In the genomic region with DNA sequence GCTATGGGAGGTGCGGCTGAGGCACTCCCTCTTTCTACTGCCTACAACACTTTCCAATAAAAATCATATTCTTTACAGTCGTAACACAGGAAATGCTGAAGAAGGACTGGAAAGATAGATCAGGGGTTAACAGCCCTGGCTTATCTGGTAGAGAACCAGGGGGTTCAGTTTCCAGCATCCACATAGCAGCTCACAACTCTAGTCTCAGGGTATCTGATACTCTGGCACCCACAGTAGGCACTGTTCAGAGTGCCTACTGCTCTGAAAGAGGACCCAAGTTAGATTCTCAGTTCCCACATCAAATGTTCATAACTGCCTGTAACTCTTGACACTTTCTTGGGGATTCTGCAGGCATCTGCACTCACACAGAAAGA, we compare ENCODE assay signal across 8 mouse cellular contexts. TPM values are rescaled to one million over a fixed set of nuclear protein-coding genes. Genes with fewer than 3 reads are reported as not detected.
DNase-seq lines count a peak whose midpoint lies in the region; ATAC-seq and TF ChIP-seq lines count a peak whose summit lies in the region.

No protein-coding gene starts in this region.

- peaks cover 5% of the 10 kb centered on the region; the same call in 1 of the 2 replicates for H3K4me1 ChIP-seq in testis, adult 2 months (ENCODE audit: control insufficient read depth, insufficient read depth, low read length)
- peaks cover 15 to 31% of the 10 kb centered on the region in 2 experiments for H3K4me1 ChIP-seq in liver, embryonic 14.5 days (replicated peaks; ENCODE audit: control insufficient read depth in 2 of 2, insufficient read depth in 2 of 2, low read length in 1 of 2)

- no peak for TF ChIP-seq CTCF in testis, adult 2 months (IDR thresholded peaks at IDR 0.05; ENCODE audit: control insufficient read depth, insufficient read depth, insufficient replicate concordance, low read depth, low read length)
- no peak for TF ChIP-seq CTCF in liver, embryonic 14.5 days (IDR thresholded peaks at IDR 0.05; ENCODE audit: low read depth)

- TF ChIP-seq EP300 in liver, embryonic 14.5 days (IDR thresholded peaks at IDR 0.05; ENCODE audit: low read depth): no peak

- no peak for TF ChIP-seq POLR2A in testis, adult 2 months (IDR thresholded peaks at IDR 0.05; ENCODE audit: control insufficient read depth, low read depth, low read length)

- peak overlapping the region; percentile 43; the same call in 1 of the 2 replicates for H3K9ac ChIP-seq in liver, embryonic 14.5 days (replicated peaks)

- peak overlapping the region; percentile 91 for H3K27ac ChIP-seq in testis, adult 2 months (ENCODE audit: control insufficient read depth, insufficient read depth, low read depth, low read length)
- peak overlapping the region; percentile 36 for H3K27ac ChIP-seq in liver, embryonic 14.5 days

- no peak for DNase-seq in cerebellum, postnatal 25 days
- DNase-seq in testis, postnatal 10 days (ENCODE audit: low spot score): no peak
- no peak for DNase-seq in liver, embryonic 14.5 days (ENCODE audit: low read depth in 3 of 3, low spot score in 3 of 3)
- peak; percentile 19 for DNase-seq in testis, postnatal 14 days (ENCODE audit: low spot score)
- no peak for DNase-seq in thymus, postnatal 25 days
- no peak for DNase-seq in thymus, postnatal 10 days (ENCODE audit: low spot score in 2 of 2)

- peak; percentile 34; the same call in 1 of the 2 replicates for ATAC-seq in cerebellum, adult (ENCODE audit: insufficient number of reproducible peaks, low FRiP score, low TSS enrichment)
- ATAC-seq in liver, embryonic 14.5 days (ENCODE audit: insufficient read depth): peak; percentile 40

- peak overlapping the region; percentile 97 for H3K4me2 ChIP-seq in liver, embryonic 14.5 days (ENCODE audit: low read depth)

- no peaks in the 10 kb centered on the region; the same call in 1 of the 2 replicates for H3K36me3 ChIP-seq in testis, adult 2 months (ENCODE audit: control insufficient read depth, insufficient read depth, low read length)
- H3K36me3 ChIP-seq in liver, embryonic 14.5 days (replicated peaks; ENCODE audit: control insufficient read depth, insufficient read depth, low read depth): peaks cover 2% of the 10 kb centered on the region; the same call in 1 of the 2 replicates

- no peaks in the 10 kb centered on the region for H3K27me3 ChIP-seq in testis, adult 2 months (ENCODE audit: control insufficient read depth, insufficient read depth, low read length)
- no peaks in the 10 kb centered on the region for H3K27me3 ChIP-seq in liver, embryonic 14.5 days (ENCODE audit: control insufficient read depth, insufficient read depth, low read length)

- H3K4me3 ChIP-seq in testis, adult 2 months (ENCODE audit: control insufficient read depth, low read depth, low read length): peak overlapping the region; percentile 98
- peak overlapping the region; percentile 61 to 81 for H3K4me3 ChIP-seq in liver, embryonic 14.5 days (ENCODE audit: insufficient read depth in 1 of 2, low read depth in 2 of 2, low read length in 2 of 2)

- no peaks in the 10 kb centered on the region for H3K9me3 ChIP-seq in liver, embryonic 14.5 days (ENCODE audit: control insufficient read depth, low read length)

- WGBS in liver, embryonic 14.5 days (ENCODE audit: insufficient replicate concordance): 0% methylated on average over 2 of the region's 2 CpGs

RNA-seq across cellular contexts. Expression of gene Aaed1, which starts 0.4 kb away (rescaled TPM):
- polyA plus RNA-seq in testis, adult 2 months (2012; rRNA removed): 10.3 and 15.6 TPM in 2 replicates
- 4.3 and 7.0 TPM in 2 replicates for polyA plus RNA-seq in liver, embryonic 14.5 days (2012; rRNA removed)
- 14.9 and 15.0 TPM in 2 replicates for polyA plus RNA-seq in liver, embryonic 14.5 days (2014; fragmentation: Nextera tagmentation; extraction: Ambion mirVana)

RNA-seq across cellular contexts. Expression of gene Cdc14b, which starts 37.8 kb away (rescaled TPM):
- polyA plus RNA-seq in testis, adult 2 months (2012; rRNA removed): 55.6 and 60.4 TPM in 2 replicates
- 3.4 and 4.1 TPM in 2 replicates for polyA plus RNA-seq in liver, embryonic 14.5 days (2012; rRNA removed)
- 5.6 and 8.9 TPM in 2 replicates for polyA plus RNA-seq in liver, embryonic 14.5 days (2014; fragmentation: Nextera tagmentation; extraction: Ambion mirVana)

RNA-seq across cellular contexts. Expression of gene Ctsl, which starts 57.8 kb away (rescaled TPM):
- 120 and 202 TPM in 2 replicates for polyA plus RNA-seq in testis, adult 2 months (2012; rRNA removed)
- polyA plus RNA-seq in liver, embryonic 14.5 days (2012; rRNA removed): 62.5 and 82.2 TPM in 2 replicates
- polyA plus RNA-seq in liver, embryonic 14.5 days (2014; fragmentation: Nextera tagmentation; extraction: Ambion mirVana): 135 and 161 TPM in 2 replicates
